Mouse (Mus musculus): Measurements from ENCODE around the gene 2310046K23Rik. TPM values are rescaled to one million over a fixed set of nuclear protein-coding genes. Genes with fewer than 3 reads are reported as not detected.

Gene 2310046K23Rik
- total and polyA plus RNA-seq, 3 experiments: not detected

DNA sequence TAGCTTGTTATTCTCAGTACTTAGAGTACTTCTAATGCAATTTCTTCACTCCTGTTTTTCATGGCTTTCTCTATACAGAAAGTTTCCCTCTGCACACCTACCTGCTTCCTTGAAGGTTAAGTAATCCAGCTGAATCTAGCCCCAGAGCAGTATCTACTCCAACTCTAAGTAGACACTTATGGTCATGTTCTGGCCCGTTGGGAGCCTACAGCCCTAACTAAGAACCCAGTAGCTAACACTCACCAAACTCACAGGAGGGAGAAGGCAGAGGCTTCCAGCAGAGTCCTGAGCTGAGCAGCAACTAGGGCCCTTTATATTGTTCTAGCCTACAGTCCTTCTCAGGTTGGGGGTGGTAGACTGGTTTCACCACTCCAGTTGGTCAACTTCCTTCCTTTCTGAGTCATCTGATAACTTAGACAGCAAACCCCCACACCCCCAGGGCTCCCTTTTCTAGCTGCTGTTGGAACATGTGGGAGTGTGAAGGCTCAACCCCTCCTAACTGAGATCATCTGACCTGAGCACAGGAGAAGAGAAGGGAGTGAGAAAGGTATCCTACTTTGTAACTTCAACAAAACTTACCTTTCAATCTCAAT is 39.2 kb upstream of the 2310046K23Rik start, which contains the start of gene Ivl:
Gene Ivl, minus strand, starts transcription at position 287 of the 593 bp plus-strand sequence.
- DNase-seq (ENCODE audit: extremely low read depth): peak; percentile 31
- no peak for TF ChIP-seq PAX5 (IDR thresholded peaks at IDR 0.05; ENCODE audit: low read length)
- TF ChIP-seq USF2 (conservative IDR thresholded peaks at IDR 0.05; ENCODE audit: low read depth, low read length): no peak
- TF ChIP-seq TBP (conservative IDR thresholded peaks at IDR 0.05; ENCODE audit: low read depth, low read length): no peak
- no peak for TF ChIP-seq ZNF384 (IDR thresholded peaks at IDR 0.05; ENCODE audit: low read depth, low read length)
- TF ChIP-seq JUND (conservative IDR thresholded peaks at IDR 0.05; ENCODE audit: low read depth, low read length): no peak
- TF ChIP-seq HCFC1 (IDR thresholded peaks at IDR 0.05; ENCODE audit: low read depth, low read length): no peak
- no peak for TF ChIP-seq MXI1 (IDR thresholded peaks at IDR 0.05; ENCODE audit: low read depth, low read length)
- TF ChIP-seq NELFE (IDR thresholded peaks at IDR 0.05; ENCODE audit: low read depth, low read length): no peak
- TF ChIP-seq MEF2A (IDR thresholded peaks at IDR 0.05; ENCODE audit: borderline replicate concordance, low read depth, low read length): no peak
- no peak for TF ChIP-seq USF1 (IDR thresholded peaks at IDR 0.05; ENCODE audit: low read depth, low read length)
- TF ChIP-seq POLR2A (IDR thresholded peaks at IDR 0.05; ENCODE audit: low read depth, low read length): no peak
- no peak for TF ChIP-seq E2F4 (IDR thresholded peaks at IDR 0.05; ENCODE audit: insufficient replicate concordance, low read depth, low read length)
- TF ChIP-seq IRF4 (IDR thresholded peaks at IDR 0.05; ENCODE audit: low read depth, low read length): no peak
- TF ChIP-seq SMC3 (IDR thresholded peaks at IDR 0.05; ENCODE audit: low read depth, low read length): no peak
- no peak for TF ChIP-seq EP300 (IDR thresholded peaks at IDR 0.05; ENCODE audit: low read length)
- TF ChIP-seq ZMIZ1 (IDR thresholded peaks at IDR 0.05; ENCODE audit: low read depth, low read length): no peak
- no peak for TF ChIP-seq MYC (IDR thresholded peaks at IDR 0.05; ENCODE audit: low read depth, low read length)
- no peak for TF ChIP-seq ELF1 (IDR thresholded peaks at IDR 0.05; ENCODE audit: low read depth, low read length)
- Histone ChIP-seq H3K4me2 (ENCODE audit: insufficient read depth, low read depth, poor library complexity, severe bottlenecking) (no peak within 1 kb of the TSS), H3K79me2 (replicated peaks; ENCODE audit: control insufficient read depth, extremely low read depth, insufficient read depth, poor library complexity, severe bottlenecking) (no peaks in the 10 kb centered on the region), H3K36me3 (replicated peaks in 1 of 2; ENCODE audit: control insufficient read depth in 1 of 2, insufficient read depth in 1 of 2, low read length in 1 of 2) (no peaks in the 10 kb centered on the region), H3K27me3 (replicated peaks) (no peaks in the 10 kb centered on the region), H3K27ac (ENCODE audit: insufficient read depth, low read depth) (no peak within 1 kb of the TSS), H3K9ac (ENCODE audit: insufficient read depth, low read depth) (no peak within 1 kb of the TSS), H3K9me3 (replicated peaks; ENCODE audit: low read length) (no peaks in the 10 kb centered on the region), H3K4me3 (replicated peaks in 1 of 3; ENCODE audit: low read depth in 2 of 3, low read length in 2 of 3, poor library complexity in 1 of 3) (no peak within 1 kb of the TSS), H3K4me1 (ENCODE audit: control insufficient read depth in 1 of 2, insufficient read depth in 2 of 2) (peaks cover 0 to 10% of the 10 kb centered on the region in 2 experiments; a peak in 2 of 4 replicates)
- dilution Hi-C loops (cut with MboI; ENCODE audit: extremely low pct_ligation_motif_present, extremely low pct_unique_long_range_greater_than_20kb, low sequenced_read_pairs) (no loop called here), in situ Hi-C loops (cut with MboI; ENCODE audit: low pct_ligation_motif_present, low pct_unique_long_range_greater_than_20kb, low sequenced_read_pairs) (no loop called here)

DNA sequence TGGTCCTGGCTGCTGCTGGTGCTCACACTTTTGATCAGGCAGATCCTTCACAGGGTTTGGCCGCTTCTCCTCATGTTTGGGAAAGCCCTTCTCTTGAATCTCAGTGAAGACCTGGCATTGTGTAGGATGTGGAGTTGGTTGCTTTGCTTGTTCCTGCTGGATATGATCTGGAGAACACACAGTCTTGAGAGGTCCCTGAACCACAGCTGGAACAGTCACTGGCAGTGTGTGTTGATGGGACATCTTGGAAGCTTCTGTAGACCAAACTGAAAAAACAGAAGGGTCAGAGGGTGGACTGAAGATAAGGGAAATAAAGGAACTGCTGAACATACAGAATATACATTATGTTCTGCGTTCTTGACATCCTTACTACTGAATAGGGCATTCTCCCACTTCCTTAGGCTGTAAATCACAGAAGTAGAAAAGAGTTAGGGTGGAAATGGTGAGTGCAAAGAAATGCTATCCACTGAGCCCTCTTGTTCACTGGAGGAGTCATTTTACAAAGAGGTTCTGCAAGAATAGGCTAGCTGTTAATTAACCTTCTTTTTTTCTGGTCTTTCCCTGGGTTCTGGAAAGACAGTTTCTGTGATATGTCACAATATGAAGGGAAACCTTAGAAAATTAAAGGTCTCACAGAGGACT is 38.3 kb upstream of the 2310046K23Rik start:
- in situ Hi-C loops (cut with MboI; ENCODE audit: low pct_ligation_motif_present, low pct_unique_long_range_greater_than_20kb, low sequenced_read_pairs): no loop called here
- dilution Hi-C loops (cut with MboI; ENCODE audit: extremely low pct_ligation_motif_present, extremely low pct_unique_long_range_greater_than_20kb, low sequenced_read_pairs): no loop called here

More for the DNA sequence above, 38.3 kb upstream of the 2310046K23Rik start:
- Histone ChIP-seq H3K36me3 (replicated peaks in 1 of 2; ENCODE audit: control insufficient read depth in 1 of 2, insufficient read depth in 1 of 2, low read length in 1 of 2) (no peaks in the 10 kb centered on the region), H3K4me1 (ENCODE audit: control insufficient read depth in 1 of 2, insufficient read depth in 2 of 2) (peaks cover 0 to 10% of the 10 kb centered on the region in 2 experiments; a peak in 2 of 4 replicates), H3K27ac (ENCODE audit: insufficient read depth, low read depth) (no peak overlapping the region), H3K9ac (ENCODE audit: insufficient read depth, low read depth) (no peak overlapping the region), H3K79me2 (replicated peaks; ENCODE audit: control insufficient read depth, extremely low read depth, insufficient read depth, poor library complexity, severe bottlenecking) (no peaks in the 10 kb centered on the region), H3K9me3 (replicated peaks; ENCODE audit: low read length) (no peaks in the 10 kb centered on the region), H3K4me2 (ENCODE audit: insufficient read depth, low read depth, poor library complexity, severe bottlenecking) (no peak overlapping the region), H3K27me3 (replicated peaks) (no peaks in the 10 kb centered on the region), H3K4me3 (replicated peaks in 1 of 3; ENCODE audit: low read depth in 2 of 3, low read length in 2 of 3, poor library complexity in 1 of 3) (no peak overlapping the region)
- no peak for DNase-seq (ENCODE audit: extremely low read depth)
- no peak for TF ChIP-seq CTCF (conservative IDR thresholded peaks at IDR 0.05 in 1 of 2, IDR thresholded peaks at IDR 0.05 in 1 of 2; ENCODE audit: low read depth in 2 of 2, low read length in 2 of 2)

Measured in CH12.LX (cell line).